Mouse (Mus musculus) cerebellum, adult 2 months (tissue): ENCODE measurements at regions not wholly inside any gene's neighbourhood (a gene's known extent, or its start where the extent isn't known, plus 50 kb on each side); places are given as distances from the start of the nearest gene placed in this dataset.

Source experiments
- CTCF ChIP-seq: fragments of 200-500 bp; IDR thresholded peaks from 2 replicates; pipeline ENCODE4 v1.5.1; 2011; ENCODE audit warnings: low read depth, mild to moderate bottlenecking, control low read depth, low read length, moderate library complexity, borderline replicate concordance; ENCODE audit not compliant: insufficient read depth
- POLR2A ChIP-seq: fragments of 200-500 bp; IDR thresholded peaks from 2 replicates; pipeline ENCODE4 v1.6.1; 2011; ENCODE audit warnings: low read length, control low read depth, borderline replicate concordance; ENCODE audit not compliant: insufficient read depth

DNA sequence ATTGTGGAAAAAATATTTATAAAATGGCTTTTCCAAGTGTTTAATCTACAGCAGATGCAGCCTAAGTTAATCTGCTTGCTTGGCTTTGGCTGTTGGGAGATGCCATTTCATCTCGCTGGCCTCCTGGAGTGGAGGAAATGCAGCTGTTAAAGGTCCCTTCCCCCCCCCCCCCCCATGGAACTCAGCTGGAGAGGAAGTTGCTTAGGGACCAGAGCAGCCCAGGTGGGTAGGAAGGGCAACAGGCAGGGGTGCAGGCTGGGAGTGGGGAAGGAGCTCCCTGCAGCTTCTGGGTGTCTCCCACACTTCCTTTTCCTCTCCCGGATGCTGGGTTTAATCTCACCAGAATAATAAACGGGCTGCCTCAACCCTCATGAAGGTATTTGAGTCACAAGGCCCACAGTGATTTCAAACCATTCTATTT is 104.0 kb upstream of the Pmepa1 start:
- TF ChIP-seq CTCF (no peak), POLR2A (no peak)
